Mouse (Mus musculus) heart, adult 8-10 months (tissue): ENCODE measurements at regions not wholly inside any gene's neighbourhood (a gene's known extent, or its start where the extent isn't known, plus 50 kb on each side); places are given as distances from the start of the nearest gene placed in this dataset.

Experiments
- DNase-seq: peaks from one replicate; pipeline ENCODE4 v3.0.0; 2022; ENCODE audit warnings: low spot score

- DNase-seq: no peak
Measured at GRCm38 (mm10) chr2:45878656-45879055, 761.5 kb upstream of the Zeb2 start.

DNA sequence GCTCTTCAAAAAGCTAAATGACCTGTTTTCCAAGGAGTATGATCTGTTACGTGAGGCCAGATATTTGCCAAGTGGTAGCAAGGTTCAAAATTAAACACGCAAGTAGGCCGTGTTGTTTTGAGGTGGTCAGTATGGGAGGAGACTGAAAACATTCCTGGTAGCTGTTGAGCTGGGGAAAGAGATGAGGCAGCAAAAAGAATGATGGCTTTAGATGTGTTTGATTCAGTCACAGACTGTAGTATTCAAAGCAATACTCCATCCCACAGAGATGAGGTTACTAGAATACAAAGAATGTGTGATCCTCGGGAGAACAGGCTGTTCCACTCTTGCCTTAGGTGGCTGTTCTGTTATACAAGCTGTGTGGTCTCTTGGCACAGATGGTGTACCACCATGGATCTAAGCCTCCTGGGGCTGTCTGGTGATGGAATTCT, 742.7 kb upstream of the Zeb2 start:
- DNase-seq: peak; percentile 1

- no peak for DNase-seq
Measured at GRCm38 (mm10) chr2:45859445-45859844, 742.2 kb upstream of the Zeb2 start.

GRCm38 (mm10) chr2:45850018-45850605, 732.9 kb upstream of the Zeb2 start:
- DNase-seq: no peak

DNA sequence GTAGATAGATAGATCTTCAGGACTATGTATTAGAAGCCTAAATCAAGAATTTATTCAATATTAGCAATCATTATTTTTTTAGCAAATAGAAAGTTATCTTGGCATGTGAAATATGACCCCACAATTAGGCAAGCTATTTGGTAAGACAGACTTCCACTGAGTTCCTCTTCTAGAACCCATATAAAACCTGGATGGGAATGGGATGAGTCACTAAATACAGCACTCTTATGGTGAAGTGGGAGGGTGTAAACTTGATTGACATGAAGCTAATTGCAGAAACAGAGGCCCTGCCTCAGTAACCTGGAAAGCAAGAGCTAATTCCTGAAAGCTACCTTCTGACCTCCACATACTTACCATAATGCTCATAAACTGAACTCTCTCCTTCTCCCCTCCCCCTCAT, 723.2 kb upstream of the Zeb2 start:
- DNase-seq: no peak

- DNase-seq: no peak
Measured at GRCm38 (mm10) chr2:45836546-45837221, 719.5 kb upstream of the Zeb2 start.

- DNase-seq: no peak
Measured at GRCm38 (mm10) chr2:45817945-45818719, 700.9 kb upstream of the Zeb2 start.

DNA sequence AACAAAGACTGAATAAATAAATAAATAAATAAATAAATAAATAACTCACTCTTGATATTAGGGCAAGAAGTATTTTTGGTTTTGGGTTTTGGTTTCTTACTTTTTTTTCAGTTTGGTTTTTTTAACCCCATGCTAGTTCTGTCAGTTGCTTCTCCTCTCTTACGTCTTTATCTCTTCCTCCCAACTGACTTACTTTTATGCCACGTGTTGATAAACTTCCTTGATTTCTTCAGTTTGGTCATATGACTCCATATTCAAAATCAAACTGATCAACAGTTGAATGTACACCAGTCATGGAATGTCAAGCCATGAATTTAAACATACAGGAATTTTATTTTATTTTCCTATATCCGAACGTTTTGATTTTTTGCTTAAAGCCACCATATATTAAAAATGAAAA, 697.5 kb upstream of the Zeb2 start:
- no peak for DNase-seq

- DNase-seq: no peak
Measured at GRCm38 (mm10) chr2:45805329-45805728, 688.1 kb upstream of the Zeb2 start.

DNA sequence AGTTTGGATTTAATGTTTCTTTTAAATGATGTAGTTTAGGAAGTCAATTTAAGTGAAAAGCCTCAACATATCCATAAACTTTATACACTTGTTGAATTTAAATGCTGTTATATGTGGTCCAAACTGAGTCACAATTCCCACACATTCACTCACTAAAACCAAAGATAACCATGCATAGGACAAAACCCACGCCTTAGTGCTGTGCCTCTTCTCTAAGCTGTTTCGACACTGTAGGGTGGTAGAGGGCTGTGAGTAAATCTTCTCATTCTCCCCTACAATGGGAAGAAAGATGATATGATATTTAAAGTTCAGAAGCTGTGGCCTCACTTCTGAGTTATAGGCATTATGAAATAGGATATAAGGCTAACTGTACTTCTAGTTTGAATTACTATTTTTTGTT, 682.9 kb upstream of the Zeb2 start:
- DNase-seq: no peak

GRCm38 (mm10) chr2:45793561-45793960, 676.4 kb upstream of the Zeb2 start:
- DNase-seq: no peak

- no peak for DNase-seq
Measured at GRCm38 (mm10) chr2:45789739-45790138, 672.5 kb upstream of the Zeb2 start.

DNA sequence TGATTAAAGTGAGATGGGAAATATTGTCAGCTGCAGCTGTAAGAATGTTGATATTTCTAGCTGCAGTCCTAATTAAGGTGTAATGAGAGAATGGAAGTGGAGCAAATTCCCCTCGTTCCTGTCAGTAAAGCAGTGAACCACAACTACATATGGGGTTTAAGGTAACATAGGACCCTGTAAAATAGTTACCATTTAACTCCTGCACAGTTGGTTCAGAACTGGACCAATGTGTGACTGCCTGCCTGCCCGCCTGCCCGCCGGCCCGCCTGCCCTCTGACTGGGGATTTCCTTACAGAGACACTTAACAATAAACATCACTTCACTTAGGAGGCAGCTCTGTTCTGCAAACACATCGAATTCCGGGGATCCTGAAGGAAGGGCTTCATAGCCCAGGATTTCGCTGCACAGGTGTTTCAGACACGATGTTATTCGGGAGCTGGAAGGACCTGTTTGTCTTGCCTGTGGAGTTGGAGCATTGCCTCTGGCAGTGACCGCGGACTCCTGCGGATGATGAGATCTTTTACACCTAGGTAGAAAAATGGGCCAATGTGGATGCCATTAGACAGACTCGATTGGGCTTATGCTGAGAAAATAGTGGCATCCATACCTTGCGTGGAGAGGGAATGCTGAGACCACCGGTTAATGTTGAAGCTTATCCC, 670.7 kb upstream of the Zeb2 start:
- DNase-seq: no peak

- DNase-seq: no peak
Measured at GRCm38 (mm10) chr2:45786787-45787186, 669.6 kb upstream of the Zeb2 start.

- DNase-seq: no peak
Measured at GRCm38 (mm10) chr2:45785684-45786083, 668.5 kb upstream of the Zeb2 start.

GRCm38 (mm10) chr2:45783634-45784412, 666.6 kb upstream of the Zeb2 start:
- DNase-seq: no peak

DNA sequence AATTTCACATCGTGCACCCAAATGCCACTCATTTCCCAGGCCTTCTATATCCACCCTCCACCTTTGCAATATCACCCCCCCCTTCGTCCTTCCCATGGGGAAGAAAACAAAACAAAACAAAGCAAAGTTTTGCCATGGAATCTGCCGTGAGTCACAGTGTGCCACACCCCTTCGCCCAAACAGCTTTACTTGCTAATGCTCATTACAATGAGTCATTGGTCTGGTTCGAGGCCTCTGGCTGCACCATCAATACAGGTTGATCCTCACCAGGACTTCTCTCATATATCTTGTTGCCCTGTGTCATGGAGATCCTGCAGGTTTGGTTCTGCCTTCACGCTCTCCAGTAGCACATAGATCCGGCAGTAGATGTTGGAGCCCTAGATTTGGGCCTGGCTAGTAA, 660.3 kb upstream of the Zeb2 start:
- DNase-seq: no peak

DNA sequence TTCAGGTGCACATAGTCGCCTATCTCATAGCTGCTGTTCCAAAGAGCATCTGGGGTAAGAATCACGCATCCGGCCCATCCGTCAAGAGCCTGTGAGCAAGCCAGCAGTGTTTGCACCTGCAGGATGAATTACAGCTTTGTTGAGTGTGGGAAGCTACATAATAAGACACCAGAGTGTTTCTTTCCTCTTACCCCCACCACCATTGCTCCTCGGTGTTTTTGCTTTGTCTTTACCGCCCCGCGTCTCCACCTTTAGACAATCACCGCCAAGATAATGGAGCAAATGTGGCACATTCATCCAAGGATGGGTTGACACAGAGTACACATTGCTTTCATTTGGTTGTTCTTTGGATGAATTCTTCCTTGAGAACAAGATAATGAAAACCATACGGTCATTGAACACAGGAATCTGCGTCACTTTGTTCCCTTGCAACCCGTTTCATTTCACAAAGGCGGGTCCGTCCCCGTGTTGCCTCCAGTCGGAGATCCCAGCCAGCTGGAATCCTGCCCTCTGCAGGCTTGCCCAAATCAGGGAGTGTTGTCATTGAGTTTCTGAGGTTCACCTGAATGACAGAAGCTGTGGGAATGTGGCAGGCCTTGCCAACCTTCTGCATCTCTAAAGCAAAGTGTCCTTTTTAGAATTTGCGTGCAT, 659.4 kb upstream of the Zeb2 start:
- DNase-seq: peak; percentile 21

DNA sequence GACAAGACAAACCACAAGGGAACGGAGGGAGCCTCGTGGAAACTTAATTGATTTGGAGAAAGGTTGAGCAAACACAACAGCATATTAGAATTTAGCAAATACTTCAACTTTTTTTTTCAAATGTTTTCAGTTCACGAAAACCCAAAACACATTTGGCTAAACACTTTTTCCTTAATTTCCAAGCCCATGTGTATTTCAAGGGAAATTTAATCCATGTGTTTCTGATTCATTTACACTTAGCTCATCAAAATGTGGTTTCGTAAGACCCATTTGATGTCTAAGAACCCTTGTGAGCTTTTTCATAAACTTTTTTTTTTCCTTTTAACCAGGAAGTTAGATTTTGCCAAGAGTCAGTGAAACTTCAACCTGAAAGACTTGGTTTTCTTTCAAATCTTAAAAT, 658.5 kb upstream of the Zeb2 start:
- DNase-seq: peak; percentile 13

GRCm38 (mm10) chr2:45774416-45774815, 657.2 kb upstream of the Zeb2 start:
- DNase-seq: no peak

DNA sequence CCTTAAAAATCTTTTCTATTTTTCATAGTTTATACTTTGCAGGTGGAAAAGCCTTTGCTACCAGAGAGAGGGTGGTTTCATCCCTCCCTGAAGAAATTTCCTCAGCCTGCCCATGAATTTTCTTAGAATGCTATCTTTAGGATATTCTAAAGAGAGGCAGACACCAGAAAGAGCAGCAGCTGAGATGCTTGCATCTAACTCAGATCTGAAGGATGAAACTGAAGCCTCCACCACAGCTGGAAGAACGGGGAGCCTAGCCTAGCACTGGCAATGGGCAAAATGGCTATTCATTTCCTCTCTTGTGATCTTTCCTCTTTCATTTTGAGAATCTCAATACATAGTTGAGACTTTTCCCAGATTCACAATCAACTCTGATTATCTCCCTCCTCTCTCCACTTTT, 640.0 kb upstream of the Zeb2 start:
- no peak for DNase-seq
